Mouse (Mus musculus): Measurements from ENCODE around the gene Myt1l.

The Myt1l gene

DNA sequence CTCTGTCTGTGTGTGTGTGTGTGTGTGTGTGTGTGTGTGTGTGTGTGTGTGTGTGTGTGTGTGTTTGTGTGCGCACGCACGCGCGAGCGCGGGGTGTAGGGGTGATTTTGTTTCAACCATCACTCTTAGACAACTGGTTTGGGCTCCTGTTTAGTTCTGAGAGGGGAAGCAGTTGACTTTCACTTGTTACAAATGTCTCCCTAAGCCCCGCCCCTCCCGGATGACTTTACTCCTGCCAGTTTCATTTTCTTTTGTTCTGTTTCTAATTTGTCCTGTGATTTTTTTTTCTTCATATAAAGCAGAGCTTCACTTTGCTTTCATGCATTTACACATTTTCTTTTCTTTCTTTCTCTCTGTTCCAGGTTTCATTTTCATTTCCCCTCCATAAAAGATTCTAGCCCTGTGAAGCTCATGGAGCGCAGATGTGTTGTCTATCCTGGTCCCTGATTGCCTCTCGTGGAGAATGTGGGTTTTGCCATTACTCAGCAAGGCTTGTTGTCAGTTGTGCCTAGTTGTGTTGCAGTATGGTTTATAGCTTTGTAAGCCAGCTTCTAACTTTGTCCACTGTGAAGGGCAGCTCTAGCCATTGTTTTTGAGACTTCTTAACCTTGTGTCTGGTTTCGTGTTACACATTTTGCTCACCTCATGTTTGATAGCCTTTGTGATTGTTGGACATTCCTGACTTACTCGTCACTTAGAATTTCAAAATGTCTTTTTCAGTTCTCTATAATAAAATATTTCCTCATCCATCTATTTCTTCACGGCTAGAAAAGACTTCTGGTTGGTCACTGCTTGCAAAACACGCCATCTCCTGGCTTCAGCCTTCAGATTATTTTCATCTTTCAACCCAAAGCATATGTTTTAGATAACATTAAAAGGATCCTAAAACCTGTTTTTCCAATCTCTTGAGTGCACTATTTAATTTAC is 184.9 kb downstream of the Myt1l start:
- DNase-seq (ENCODE audit: low read depth, low spot score), result no peak

DNA sequence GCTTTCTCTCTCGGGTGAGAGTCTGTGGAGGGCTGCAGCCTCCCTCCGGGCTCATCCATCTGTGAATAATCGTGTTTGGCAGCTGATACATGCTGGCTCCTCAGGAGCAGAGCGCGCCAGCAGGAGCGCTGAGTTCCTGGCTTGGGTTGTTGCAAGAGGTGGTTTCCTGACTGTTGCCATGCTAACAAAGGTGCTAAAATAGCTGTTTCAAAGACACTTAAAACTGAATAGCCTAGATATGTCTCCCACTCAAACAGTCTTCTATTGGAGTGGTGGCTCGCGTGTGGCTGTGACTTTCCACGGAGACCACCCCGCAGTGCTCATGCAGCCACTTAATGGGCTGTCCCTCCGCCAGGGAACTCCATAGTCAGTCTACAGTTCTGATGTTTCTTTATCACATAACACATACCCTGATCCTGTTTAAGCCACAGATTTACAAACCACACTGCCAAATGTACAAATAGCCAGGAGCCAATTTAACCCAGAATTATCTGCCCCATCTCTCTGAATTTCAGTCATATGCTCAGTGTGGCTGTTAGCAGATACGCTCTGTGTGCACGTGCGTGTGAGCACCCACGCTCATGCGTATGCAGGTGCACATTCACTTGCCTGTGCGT is 195.6 kb downstream of the Myt1l start:
- DNase-seq (ENCODE audit: low read depth, low spot score), result peak; percentile 3

DNA sequence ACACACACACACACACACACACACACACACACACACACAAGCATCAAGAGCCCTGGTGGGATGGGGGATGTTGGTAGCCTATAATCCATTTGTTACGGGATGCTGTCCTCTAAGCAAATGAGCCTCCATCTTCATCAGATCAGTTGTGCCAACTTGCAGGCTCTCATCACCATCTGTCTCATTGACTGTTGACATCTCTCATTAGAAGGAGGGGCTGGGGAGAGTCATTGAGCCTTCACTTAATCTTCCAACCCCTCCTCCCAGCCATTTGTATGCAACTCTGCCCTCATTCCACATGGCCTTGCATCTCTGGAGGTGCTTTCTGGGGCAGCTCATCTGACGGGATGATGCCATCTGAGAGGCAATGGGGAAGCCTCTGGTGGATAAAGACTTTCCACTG is 200.1 kb downstream of the Myt1l start:
- no peak for DNase-seq (ENCODE audit: low read depth, low spot score)

DNA sequence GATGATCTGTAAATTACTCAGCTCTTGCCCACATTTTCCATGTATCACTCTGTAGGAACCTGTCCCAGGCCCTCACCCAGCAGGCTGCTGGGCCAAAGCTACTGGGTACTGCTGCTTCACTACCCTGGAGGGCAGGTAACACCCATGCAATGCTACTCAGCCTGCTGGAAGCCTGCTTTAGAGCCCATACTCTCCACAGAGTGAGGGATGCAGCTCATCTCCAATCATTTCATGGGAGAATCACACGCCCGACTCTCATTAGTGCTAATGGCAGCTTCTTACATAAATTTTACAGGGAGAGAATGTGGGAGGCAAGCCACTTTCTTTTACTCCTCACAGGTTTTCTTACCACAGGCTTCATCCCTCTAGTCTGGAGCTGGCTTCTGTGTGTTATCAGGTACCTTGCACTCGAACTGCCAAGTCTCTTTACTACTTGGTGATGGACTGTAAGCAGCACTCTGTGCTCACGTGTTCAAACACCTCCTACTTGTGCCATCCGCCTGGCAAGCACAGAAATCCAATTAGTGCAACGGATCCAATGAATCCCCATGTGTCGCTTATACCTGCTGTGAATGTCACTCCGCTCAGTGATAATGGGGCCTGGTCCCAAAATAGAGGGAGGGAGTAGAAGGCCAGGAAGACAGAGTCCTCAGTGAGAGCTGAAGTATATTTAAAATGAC is 212.3 kb downstream of the Myt1l start:
- no peak for DNase-seq (ENCODE audit: low read depth, low spot score)

DNA sequence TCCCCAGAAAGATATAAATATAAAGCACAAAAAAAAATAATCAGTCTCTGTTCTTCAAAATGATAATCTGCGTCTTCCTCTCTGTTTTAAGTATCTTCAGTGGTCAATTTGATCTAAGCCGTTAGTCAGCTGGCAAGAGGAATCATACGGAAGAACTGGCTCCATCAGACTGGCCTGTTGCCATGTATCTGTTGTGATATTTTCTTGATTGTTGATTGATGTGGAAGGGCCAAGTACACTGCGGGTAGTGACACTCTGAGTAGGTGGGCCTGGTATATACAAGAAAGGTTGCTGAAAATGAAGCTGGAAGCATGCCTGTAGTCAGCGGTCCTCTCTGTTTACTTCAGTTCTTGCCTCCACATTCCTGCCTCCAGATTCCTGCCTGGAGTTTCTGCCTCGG is 213.0 kb downstream of the Myt1l start:
- DNase-seq (ENCODE audit: low read depth, low spot score), result no peak

DNA sequence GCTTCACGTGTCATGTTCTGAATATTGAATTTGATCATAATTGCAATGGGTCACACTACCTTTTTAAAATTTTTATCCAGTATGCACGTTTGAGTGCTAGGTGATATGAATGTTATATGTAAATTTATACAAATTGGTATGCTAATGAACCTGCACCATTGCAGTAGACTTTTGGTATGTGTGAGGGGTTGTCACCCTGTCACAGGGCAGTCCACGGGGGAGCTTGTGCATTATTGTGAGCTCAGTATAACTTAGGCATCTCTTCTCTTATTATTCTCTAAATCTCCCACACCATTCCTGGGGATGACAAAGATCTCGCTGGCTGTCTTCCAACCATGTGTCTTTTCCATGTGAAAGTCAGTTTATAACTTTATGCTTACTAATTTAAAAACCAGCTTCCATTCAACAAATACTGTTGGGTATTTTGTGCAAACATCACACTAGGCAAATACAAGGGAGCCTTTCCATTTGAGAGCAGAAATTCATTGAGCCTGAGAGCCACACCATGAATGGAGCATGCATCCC is 222.5 kb downstream of the Myt1l start:
- DNase-seq (ENCODE audit: low read depth, low spot score), result no peak

DNA sequence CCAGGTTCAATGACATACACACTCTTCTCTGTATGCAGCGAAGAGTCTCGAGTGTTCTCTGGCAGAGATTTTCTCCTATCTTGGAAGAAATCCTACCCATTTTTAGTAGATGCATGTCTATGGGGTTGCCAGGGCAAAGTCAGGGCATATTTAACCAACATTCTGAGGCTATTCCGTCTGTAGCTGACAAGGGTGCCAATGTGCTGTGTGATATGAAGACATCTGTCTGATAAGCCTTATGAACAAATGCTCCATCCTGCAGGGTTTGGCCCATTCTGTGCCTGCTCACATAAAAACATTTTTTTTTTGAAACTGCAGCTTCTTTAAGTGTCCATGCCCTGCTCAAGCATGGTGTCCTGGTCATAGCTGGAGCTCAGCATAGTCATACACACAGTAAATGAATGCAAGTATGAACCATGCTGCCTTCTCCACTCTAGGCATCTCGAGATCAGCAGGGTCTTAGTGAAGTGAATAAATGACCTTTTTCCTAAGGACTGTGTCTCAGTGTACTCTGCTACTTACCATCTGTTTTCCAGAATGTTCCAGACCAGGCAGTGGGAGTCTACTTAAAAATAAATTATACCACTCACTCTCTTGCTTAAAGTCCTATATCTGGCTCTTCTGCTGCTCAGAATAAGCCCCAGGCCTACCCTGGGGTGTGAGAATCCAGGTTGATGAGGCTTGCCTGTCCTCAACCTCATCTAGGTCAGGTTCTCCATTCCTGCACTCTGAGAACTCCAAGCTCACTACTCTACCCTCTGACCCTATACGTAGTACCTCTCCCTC is 227.1 kb downstream of the Myt1l start:
- no peak for DNase-seq (ENCODE audit: low read depth, low spot score)

DNA sequence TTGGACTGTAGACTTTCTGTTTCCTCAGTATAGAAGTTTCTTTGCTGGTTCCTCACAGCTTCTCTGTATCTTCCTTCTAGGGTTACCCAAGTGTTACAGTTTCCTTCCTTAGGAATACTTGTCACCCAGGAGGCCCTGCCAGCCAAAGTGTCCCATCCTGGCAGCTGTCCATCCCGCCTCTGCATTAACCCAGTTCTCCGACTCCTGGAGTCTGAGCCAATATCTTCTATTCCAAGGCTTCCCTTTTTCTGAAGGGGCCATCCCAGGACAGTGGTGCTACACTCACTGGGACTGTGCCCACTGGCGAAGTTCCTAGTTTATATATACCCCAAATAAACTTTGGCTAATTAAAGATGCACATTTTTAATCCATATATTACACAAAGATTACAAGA is 227.7 kb downstream of the Myt1l start:
- no peak for DNase-seq (ENCODE audit: low read depth, low spot score)

DNA sequence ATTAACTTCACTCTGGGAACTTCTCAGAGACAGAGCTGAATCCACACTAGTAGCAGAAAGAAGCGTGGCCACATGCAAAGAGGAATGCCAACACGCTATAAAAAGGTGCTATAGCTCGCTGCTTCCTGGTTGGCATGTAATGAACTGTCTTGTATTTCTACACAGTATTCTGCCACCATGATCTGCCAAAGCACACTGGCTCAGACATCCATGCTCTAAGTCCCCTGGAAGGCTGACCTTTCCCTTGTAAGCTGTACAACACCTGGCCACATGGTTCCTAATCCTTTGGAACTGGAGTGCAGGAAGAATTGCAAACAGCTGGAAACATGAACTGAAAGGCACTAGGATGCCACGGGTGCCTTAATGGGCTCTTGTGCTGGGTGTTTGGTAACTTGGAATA is 232.4 kb downstream of the Myt1l start:
- DNase-seq (ENCODE audit: low read depth, low spot score), result no peak

DNA sequence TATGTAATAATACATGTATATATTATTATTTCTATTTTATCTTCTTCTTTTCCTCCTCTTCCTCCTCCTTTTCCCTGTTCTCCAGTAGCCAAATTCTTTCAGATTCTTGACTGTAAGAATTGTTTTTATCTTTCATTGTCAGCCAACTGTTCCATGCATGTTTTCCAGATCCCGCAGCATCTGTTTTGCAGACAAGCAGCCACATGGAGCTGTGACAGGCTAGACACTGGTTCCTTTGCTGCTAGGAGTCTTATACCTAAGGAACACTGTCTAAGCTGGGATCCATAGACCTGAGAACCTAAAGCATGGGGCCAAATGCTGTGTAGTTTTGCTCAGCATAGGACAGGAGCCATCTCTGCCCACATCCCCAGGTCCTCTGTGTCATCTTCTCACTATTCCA is 238.0 kb downstream of the Myt1l start:
- no peak for DNase-seq (ENCODE audit: low read depth, low spot score)

DNA sequence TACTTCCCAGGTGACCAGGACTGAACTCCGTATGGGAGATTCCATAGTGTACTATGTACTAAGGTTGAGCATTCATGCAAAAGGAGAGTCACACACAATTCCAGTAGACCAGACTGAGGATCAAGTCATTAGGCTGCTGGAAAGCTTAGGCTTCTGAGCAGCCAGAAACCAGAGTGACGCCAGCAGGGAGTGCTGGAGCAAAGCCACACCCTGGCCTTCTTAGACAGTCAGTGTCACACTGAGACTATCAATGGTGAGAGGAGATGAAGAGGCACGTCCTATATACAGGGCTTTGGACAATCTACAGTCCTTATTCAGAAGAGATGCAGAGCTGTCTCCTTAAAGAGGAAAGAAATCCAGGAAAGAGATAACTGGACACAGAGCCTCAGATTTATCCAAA is 243.6 kb downstream of the Myt1l start:
- no peak for DNase-seq (ENCODE audit: low read depth, low spot score)

DNA sequence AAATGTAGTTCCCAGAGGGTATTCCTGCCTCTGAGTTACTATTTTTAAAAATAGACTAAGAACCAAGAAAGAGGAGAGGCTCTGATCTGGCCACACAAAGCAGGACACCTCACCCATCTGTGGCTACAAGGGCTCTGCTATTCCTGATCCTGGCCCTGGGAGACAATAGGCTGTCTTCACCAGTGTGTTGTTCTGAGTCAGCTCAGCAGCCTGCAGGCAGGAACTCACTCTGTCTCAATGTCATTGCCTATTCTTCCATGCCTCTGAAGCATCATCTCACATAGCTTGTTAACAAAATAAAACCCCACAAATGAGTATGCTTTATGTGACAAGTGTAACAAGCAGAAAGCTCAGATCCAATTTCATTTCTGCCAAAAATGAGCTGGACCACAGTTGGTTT is 244.2 kb downstream of the Myt1l start:
- DNase-seq (ENCODE audit: low read depth, low spot score), result no peak

DNA sequence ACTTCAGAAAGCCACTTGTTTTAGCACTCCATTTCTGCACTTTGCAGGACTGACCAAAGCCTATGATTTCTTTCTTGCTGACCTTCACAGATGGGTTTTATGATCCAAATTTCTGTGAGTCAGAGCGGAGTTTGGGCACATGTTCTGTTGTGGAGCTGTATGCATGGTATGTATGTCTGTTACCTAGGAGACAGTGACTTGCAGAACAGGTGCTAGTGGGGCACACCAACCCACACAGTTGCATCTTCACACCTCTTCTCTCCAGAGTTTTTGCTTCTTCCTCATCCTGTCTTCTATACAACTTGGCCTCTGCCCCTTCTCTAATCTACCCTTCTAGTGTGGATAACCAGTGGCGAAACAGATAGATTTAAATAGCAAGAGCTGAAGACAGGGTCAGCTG is 250.7 kb downstream of the Myt1l start:
- DNase-seq (ENCODE audit: low read depth, low spot score), result no peak

DNA sequence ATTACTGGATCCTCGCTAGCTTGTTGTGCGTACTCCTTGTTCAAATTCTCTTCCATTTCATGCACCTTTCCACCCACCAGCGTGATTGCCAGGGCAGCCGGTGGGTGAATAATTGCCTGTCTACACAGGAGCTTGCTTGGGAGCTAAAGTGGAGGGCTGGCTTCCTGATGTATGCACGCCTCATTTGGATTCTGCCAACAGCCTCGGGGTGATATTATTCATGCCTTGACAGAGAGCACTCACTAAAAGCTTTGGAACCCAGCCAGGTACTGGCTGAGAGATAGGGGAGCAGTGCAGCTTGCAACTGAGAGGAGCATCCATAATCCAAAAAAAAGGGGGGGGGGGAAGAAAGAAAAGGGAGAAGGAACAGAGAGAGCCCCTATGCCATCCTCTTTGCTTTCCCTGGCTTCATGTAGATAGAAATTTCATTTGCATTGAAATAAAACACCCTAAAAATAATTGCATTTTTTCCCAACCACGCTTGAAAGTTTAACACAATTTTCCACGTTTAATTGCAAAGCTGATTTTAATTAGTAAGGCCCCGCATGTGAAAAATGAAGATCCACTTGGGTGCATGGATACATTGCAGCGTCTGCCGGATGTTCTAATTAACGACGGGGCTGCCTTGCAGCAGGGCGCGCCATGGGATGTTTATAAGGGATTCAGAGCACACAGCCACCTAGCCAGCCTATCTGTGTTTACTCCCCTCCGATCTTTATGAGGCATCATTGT is 261.3 kb downstream of the Myt1l start:
- DNase-seq (ENCODE audit: low read depth, low spot score), result no peak

DNA sequence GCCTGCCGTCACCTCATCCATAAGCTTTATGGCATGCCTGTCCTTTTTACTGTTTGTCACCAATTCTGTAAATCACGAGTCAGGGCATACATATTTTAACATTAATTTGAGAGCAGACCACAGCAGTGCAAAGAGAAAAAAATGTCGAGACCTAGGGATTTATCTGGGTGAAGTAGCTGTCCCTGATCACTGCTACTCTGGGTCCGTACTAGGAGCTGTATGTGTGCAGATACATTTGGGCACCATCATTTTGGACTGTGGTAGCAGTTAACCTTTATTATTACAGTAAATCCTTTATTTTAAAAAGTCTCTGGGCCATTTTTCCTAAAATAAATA is 261.8 kb downstream of the Myt1l start:
- DNase-seq (ENCODE audit: low read depth, low spot score), result no peak

DNA sequence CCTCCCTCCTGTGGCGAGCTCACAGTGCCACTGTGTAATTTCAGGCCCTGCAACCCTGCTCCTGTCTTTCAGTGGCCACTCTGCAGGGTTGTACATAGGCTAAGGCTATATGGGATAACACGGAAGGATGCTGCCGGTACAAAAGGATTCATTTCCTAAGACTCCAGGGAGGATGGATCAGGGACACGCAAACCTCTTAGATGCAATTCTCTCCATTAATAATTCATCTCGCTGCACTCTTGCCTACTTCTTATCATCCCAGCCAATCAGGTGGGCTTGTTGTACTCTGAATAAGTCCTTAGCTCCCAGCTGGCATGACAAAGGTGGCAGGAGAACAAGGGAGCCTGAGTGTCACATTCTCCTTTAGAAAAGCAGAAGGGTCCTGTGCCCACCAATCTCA is 264.8 kb downstream of the Myt1l start:
- DNase-seq (ENCODE audit: low read depth, low spot score), result no peak

DNA sequence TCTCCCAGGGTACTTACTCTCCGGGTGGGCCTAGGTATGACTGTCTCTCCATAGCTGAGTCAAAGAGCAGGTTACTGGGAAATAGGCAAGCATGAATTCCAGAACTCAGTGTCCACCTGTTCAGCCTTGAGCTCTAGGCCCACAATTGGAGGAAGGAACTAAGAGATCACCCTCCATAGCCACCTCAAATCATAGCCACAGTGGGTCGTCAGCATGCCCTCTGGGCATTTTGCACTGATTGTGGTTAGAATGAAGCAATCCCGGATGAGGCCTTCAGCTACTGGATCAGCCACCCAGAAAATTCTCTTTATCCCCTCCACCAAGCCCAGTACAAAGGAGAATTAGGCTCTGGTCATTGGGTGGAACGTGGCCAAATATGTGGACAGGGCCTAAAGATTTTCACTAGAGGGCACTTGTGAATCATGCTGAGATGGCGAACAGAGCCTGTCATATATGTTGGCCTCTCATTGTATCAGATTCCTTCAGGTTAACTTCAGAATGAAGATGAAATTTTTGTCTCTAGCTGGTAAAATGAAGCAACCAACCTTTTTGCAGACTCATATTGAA is 267.0 kb downstream of the Myt1l start:
- DNase-seq (ENCODE audit: low read depth, low spot score), result no peak

DNA sequence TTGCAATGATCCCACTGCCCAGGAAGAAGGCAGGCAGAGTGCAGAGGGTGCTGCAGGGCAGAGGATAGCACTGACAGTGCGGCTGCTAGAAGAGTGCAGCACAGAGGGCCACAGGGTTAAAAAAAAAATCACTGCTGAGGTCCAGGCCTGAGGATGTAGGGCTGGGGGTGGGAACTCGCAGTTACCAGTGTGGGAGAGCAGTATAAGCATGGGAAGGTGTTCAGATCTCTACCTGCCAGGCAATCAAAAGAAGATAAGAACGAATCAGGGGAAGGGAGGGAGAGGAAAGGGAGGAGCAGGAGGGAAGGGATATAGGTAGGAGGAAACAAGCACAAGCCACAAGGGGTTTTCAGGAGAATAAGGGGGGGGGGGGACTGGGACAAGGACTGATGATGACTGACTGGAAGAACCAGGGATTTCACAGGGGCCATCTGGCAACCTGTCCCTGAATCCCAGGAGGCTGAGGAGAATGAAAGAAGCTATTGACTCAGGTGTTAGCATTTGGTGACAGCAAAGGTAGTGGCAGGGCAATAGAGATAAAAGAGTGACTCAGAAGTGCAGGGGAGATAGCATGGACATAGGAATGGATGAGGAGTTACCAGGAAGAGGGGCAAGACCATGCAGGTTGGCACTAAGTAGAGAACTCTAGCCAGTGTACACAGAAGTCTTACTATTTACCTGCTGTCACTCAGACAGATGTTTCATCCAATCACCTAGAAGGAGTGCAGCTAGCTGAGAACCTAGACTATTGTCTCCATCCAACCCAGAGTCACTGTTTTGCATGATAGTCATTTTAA is 270.6 kb downstream of the Myt1l start:
- no peak for DNase-seq (ENCODE audit: low read depth, low spot score)

DNA sequence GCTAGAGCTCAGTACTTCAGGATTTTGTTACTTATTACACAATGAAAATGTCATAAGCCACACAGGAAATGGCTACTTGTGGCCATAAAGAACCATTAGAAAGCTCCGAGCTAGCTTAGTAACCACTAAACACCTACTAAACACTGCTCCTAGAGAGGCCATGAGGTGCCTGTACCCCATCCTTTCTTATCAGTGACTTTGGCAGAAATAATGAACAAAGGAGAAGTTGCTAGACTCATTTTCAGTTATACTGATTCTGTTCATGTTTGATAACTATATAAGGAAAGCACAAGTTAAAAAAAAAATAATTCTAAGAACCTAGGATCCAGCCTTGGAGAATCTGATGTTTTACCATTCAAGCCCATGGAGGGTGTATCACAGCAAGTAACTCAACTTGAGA is 278.2 kb downstream of the Myt1l start:
- DNase-seq (ENCODE audit: low read depth, low spot score), result no peak

DNA sequence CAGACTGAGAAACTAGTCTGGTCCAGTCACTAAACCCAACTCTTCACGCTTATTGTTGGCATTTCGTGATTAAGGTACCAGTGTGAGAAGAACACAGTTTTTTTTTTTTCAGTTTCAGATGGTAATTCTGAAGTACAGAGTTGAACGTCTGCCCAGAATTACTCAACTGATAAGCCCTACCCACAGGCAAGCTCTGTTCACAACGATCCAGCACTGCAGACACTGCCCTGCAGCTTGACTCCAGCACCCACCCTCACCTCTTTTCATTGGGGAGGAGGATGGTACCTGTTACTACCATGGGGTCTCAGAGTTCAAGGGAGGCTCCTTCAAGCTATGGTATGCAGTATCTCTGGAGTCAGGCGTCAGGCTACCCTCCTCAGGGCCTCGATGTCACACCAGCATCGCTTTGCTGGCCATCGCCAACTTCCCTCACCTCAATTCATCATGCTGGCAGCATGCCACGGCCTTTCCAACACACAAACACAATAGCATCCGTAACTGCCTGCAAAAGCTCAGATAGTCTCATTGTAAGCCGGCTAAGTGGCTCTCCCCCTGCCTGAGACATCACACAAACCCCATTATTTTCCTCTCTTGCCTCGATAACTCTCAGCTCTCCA is 281.5 kb downstream of the Myt1l start:
- DNase-seq (ENCODE audit: low read depth, low spot score), result no peak
